Mouse (Mus musculus) heart, embryonic 11.5 days (tissue): ENCODE results near the gene Ttc30a2. TPM values are rescaled to one million over a fixed set of nuclear protein-coding genes. Genes with fewer than 3 reads are reported as not detected.
A peak's percentile ranks its signal among the peaks of the same experiment; 100 is the strongest.

Experiments used
- ATAC-seq: fragments of 200-750 bp; cut with Nextera tagmentation; replicated peaks from 2 replicates; pipeline ENCODE4 v1.8.0; 2017; ENCODE audit warnings: moderate library complexity; ENCODE audit not compliant: insufficient number of reproducible peaks, low FRiP score, low TSS enrichment
- H3K27ac ChIP-seq: fragments of 300-500 bp; sonication (generic); 2 replicates; pipeline ENCODE4 v1.5.1; 2014; ENCODE audit warnings: mild to moderate bottlenecking, low read depth, low read length
- H3K27me3 ChIP-seq: fragments of 300-500 bp; sonication (generic); 2 replicates; pipeline ENCODE4 v1.6.1; 2014; ENCODE audit warnings: mild to moderate bottlenecking, low read length, mixed read lengths; ENCODE audit not compliant: control insufficient read depth, insufficient read depth
- H3K36me3 ChIP-seq: fragments of 300-500 bp; sonication (generic); 2 replicates; pipeline ENCODE4 v1.6.1; 2014; ENCODE audit warnings: mild to moderate bottlenecking, low read length, moderate library complexity, mixed read lengths; ENCODE audit not compliant: control insufficient read depth, insufficient read depth
- H3K4me1 ChIP-seq: fragments of 300-500 bp; sonication (generic); 2 replicates; pipeline ENCODE4 v1.6.1; 2014; ENCODE audit warnings: low read length; ENCODE audit not compliant: control insufficient read depth, insufficient read depth
- H3K4me2 ChIP-seq: fragments of 300-500 bp; sonication (generic); 2 replicates; pipeline ENCODE4 v1.6.1; 2014; ENCODE audit warnings: mild to moderate bottlenecking, moderate library complexity
- H3K4me3 ChIP-seq: fragments of 300-500 bp; sonication (generic); 2 replicates; pipeline ENCODE4 v1.5.1; 2014; ENCODE audit warnings: low read depth, low read length
- H3K9ac ChIP-seq: fragments of 300-500 bp; sonication (generic); 2 replicates; pipeline ENCODE4 v1.6.1; 2014; ENCODE audit warnings: mild to moderate bottlenecking, low read depth, low read length, moderate library complexity
- H3K9me3 ChIP-seq: fragments of 300-500 bp; sonication (generic); replicated peaks from 2 replicates; pipeline ENCODE4 v1.6.1; 2016; ENCODE audit warnings: low read length; ENCODE audit not compliant: control insufficient read depth
- WGBS: fragments of 180-500 bp; shearing (Covaris S2); extraction: QIAGEN DNeasy Blood & Tissue Kit; methylation state at CpG from one replicate; pipeline ENCODE4 v1.1.7; 2014; ENCODE audit not compliant: insufficient replicate concordance; 5-methylcytosine and 5-hydroxymethylcytosine counted together
- polyA plus RNA-seq: library from polyadenylated mRNA; unstranded; fragments of >200 nt; fragmentation: Nextera tagmentation; extraction: Ambion mirVana; gene quantifications from 2 replicates; pipeline ENCODE4 v1.2.1, GENCODE M21; 2014

Ttc30a2 gene
- polyA plus RNA-seq, 1 experiment from 2014 or later: 1.1 TPM

- H3K4me2 ChIP-seq: no peak overlapping the region
- H3K9ac ChIP-seq: no peak overlapping the region
- peaks cover 17% of the 10 kb centered on the region for H3K4me1 ChIP-seq
- ATAC-seq: no peak
- no peaks in the 10 kb centered on the region for H3K9me3 ChIP-seq
- H3K27me3 ChIP-seq: no peaks in the 10 kb centered on the region
- no peak overlapping the region for H3K4me3 ChIP-seq
- 31% methylated on average over 8 of the region's 8 CpGs for WGBS
- H3K36me3 ChIP-seq: no peaks in the 10 kb centered on the region
- H3K27ac ChIP-seq: no peak overlapping the region; the same call in 1 of the 2 replicates
Measured at GRCm38 (mm10) chr2:75998692-75999091, 20.7 kb upstream of the Ttc30a2 start.

GRCm38 (mm10) chr2:75997726-75998125, 19.8 kb upstream of the Ttc30a2 start:
- Histone ChIP-seq H3K4me2 (0 out of 2 replicates have a peak overlapping the region, but pooled peaks have one; percentile 16), H3K4me1 (peaks cover 17% of the 10 kb centered on the region), H3K4me3 (no peak overlapping the region), H3K9me3 (no peaks in the 10 kb centered on the region), H3K27ac (peak overlapping the region; percentile 58; the same call in 1 of the 2 replicates), H3K36me3 (no peaks in the 10 kb centered on the region), H3K9ac (no peak overlapping the region), H3K27me3 (no peaks in the 10 kb centered on the region)
- ATAC-seq: no peak
- WGBS: 27% methylated on average over 12 of the region's 12 CpGs

GRCm38 (mm10) chr2:75994841-75995240, 16.9 kb upstream of the Ttc30a2 start:
- H3K27me3 ChIP-seq: no peaks in the 10 kb centered on the region
- H3K27ac ChIP-seq: no peak overlapping the region
- no peaks in the 10 kb centered on the region for H3K36me3 ChIP-seq
- no peak overlapping the region for H3K9ac ChIP-seq
- 88% methylated on average over 11 of the region's 11 CpGs for WGBS
- no peak overlapping the region for H3K4me2 ChIP-seq
- no peak for ATAC-seq
- H3K9me3 ChIP-seq: no peaks in the 10 kb centered on the region
- peaks cover 28% of the 10 kb centered on the region for H3K4me1 ChIP-seq
- no peak overlapping the region for H3K4me3 ChIP-seq

- no peak overlapping the region for H3K4me2 ChIP-seq
- no peaks in the 10 kb centered on the region for H3K9me3 ChIP-seq
- WGBS: 19% methylated on average over 6 of the region's 6 CpGs
- no peak overlapping the region for H3K27ac ChIP-seq
- H3K36me3 ChIP-seq: no peaks in the 10 kb centered on the region
- no peaks in the 10 kb centered on the region for H3K27me3 ChIP-seq
- no peak overlapping the region for H3K4me3 ChIP-seq
- peaks cover 12% of the 10 kb centered on the region for H3K4me1 ChIP-seq
- ATAC-seq: no peak
- 0 out of 2 replicates have a peak overlapping the region, but pooled peaks have one; percentile 10 for H3K9ac ChIP-seq
Measured at GRCm38 (mm10) chr2:75991581-75992205, 13.7 kb upstream of the Ttc30a2 start.

GRCm38 (mm10) chr2:75990885-75991539, 13.0 kb upstream of the Ttc30a2 start:
- WGBS: 37% methylated on average over 13 of the region's 13 CpGs
- Histone ChIP-seq H3K27ac (no peak overlapping the region), H3K27me3 (no peaks in the 10 kb centered on the region), H3K9ac (no peak overlapping the region), H3K4me1 (peaks cover 12% of the 10 kb centered on the region), H3K36me3 (no peaks in the 10 kb centered on the region), H3K4me2 (peak overlapping the region; percentile 37), H3K9me3 (no peaks in the 10 kb centered on the region), H3K4me3 (no peak overlapping the region)
- 0 out of 2 replicates have a peak, but pooled peaks have one; percentile 26 for ATAC-seq

GRCm38 (mm10) chr2:75989694-75990093, 11.7 kb upstream of the Ttc30a2 start:
- 51% methylated on average over 4 of the region's 4 CpGs for WGBS
- Histone ChIP-seq H3K4me1 (peaks cover 12% of the 10 kb centered on the region), H3K27me3 (no peaks in the 10 kb centered on the region), H3K4me3 (no peak overlapping the region), H3K9ac (no peak overlapping the region), H3K9me3 (no peaks in the 10 kb centered on the region), H3K27ac (no peak overlapping the region), H3K4me2 (no peak overlapping the region), H3K36me3 (no peaks in the 10 kb centered on the region)
- ATAC-seq: no peak

GRCm38 (mm10) chr2:75988779-75989363, 10.9 kb upstream of the Ttc30a2 start:
- Histone ChIP-seq H3K36me3 (no peaks in the 10 kb centered on the region), H3K27me3 (no peaks in the 10 kb centered on the region), H3K9me3 (no peaks in the 10 kb centered on the region), H3K4me3 (no peak overlapping the region), H3K9ac (no peak overlapping the region), H3K4me1 (peaks cover 12% of the 10 kb centered on the region), H3K27ac (no peak overlapping the region), H3K4me2 (no peak overlapping the region)
- no peak for ATAC-seq
- 47% methylated on average over 7 of the region's 7 CpGs for WGBS

GRCm38 (mm10) chr2:75988378-75988777, 10.4 kb upstream of the Ttc30a2 start:
- no peak for ATAC-seq
- H3K36me3 ChIP-seq: no peaks in the 10 kb centered on the region
- H3K4me2 ChIP-seq: no peak overlapping the region
- H3K27me3 ChIP-seq: no peaks in the 10 kb centered on the region
- H3K27ac ChIP-seq: no peak overlapping the region
- H3K9ac ChIP-seq: no peak overlapping the region
- no peak overlapping the region for H3K4me3 ChIP-seq
- peaks cover 12% of the 10 kb centered on the region for H3K4me1 ChIP-seq
- no peaks in the 10 kb centered on the region for H3K9me3 ChIP-seq
- WGBS: 52% methylated on average over 4 of the region's 4 CpGs
